Mouse (Mus musculus): ENCODE data around the gene Chst14. TPM values are rescaled to one million over a fixed set of nuclear protein-coding genes. Genes with fewer than 3 reads are reported as not detected.

The Chst14 gene
- polyA plus RNA-seq, 1 experiment, result 2.1 TPM

DNA sequence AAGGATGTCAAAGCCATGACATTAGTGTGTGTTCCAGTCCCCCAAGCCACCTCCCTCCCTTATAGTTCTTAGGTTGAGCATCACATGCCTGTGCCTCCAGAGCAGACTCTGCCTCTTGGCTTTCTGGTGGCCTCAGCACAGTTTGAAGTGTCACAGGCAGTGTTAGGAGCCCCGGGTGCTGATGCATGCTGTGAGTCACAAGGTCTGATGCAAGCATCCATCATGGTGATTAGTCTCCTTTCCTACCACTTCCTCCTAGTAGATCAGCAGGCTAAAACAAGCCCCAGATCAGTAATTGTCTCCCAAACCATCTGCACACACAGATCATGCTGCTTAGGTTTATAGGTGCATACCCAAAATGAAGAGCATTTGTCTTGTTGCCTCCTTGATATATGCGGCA is 35.2 kb downstream of the Chst14 start:
- Histone ChIP-seq H3K9me3 (no peaks in the 10 kb centered on the region), H3K27me3 (replicated peaks) (peaks cover 28% of the 10 kb centered on the region), H3K4me1 (peaks cover 11% of the 10 kb centered on the region), H3K36me3 (replicated peaks; ENCODE audit: low read length) (no peaks in the 10 kb centered on the region), H3K4me3 (replicated peaks) (peak overlapping the region; percentile 60)
- TF ChIP-seq FLI1 (IDR thresholded peaks at IDR 0.05; ENCODE audit: low read length), result no peak
- no peak for TF ChIP-seq GATA1 (IDR thresholded peaks at IDR 0.05; ENCODE audit: borderline replicate concordance, low read length)

DNA sequence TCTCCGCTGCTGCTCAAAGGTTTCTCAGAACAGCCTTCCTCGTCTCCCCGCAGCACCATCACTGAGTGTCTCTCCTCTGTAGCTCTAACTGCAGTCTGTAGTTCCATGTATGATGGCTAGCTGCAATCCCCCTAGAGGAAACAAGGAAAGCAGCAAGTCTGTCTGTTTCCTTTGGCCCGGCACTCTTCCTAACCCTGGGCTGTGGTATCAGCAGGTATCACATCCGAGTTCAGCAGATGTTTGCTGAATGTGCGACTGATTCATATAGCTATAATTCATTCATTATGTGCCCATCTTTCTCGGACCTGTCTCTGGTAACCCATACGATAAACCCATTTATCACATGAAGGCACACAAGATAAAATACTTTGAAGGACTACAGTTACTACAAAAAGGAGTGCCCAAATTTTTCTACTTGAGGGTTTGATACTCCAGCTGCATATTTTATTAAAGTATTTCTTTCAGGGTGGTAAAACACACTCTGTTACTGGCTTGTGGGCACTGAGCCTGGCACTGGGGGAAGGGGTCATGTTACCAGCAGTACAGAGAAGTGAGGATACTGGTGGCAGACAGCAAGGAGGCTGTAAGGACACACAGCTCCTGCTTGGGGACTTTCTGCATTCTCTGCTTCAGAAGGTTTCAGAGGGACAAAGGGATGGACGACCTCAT is 36.8 kb downstream of the Chst14 start:
- Histone ChIP-seq H3K4me1 (peaks cover 15% of the 10 kb centered on the region), H3K9me3 (no peaks in the 10 kb centered on the region), H3K36me3 (replicated peaks; ENCODE audit: low read length) (no peaks in the 10 kb centered on the region), H3K27me3 (replicated peaks) (peaks cover 23% of the 10 kb centered on the region), H3K4me3 (replicated peaks) (no peak overlapping the region)
- TF ChIP-seq FLI1 (IDR thresholded peaks at IDR 0.05; ENCODE audit: low read length) (no peak), GATA1 (IDR thresholded peaks at IDR 0.05; ENCODE audit: borderline replicate concordance, low read length) (no peak)

GRCm38 (mm10) chr2:118963676-118964012 is 37.3 kb downstream of the Chst14 start:
- Histone ChIP-seq H3K4me3 (replicated peaks) (no peak overlapping the region), H3K27me3 (replicated peaks) (peaks cover 23% of the 10 kb centered on the region), H3K36me3 (replicated peaks; ENCODE audit: low read length) (no peaks in the 10 kb centered on the region), H3K4me1 (peaks cover 17% of the 10 kb centered on the region), H3K9me3 (no peaks in the 10 kb centered on the region)
- TF ChIP-seq FLI1 (IDR thresholded peaks at IDR 0.05; ENCODE audit: low read length) (no peak), GATA1 (IDR thresholded peaks at IDR 0.05; ENCODE audit: borderline replicate concordance, low read length) (no peak)

DNA sequence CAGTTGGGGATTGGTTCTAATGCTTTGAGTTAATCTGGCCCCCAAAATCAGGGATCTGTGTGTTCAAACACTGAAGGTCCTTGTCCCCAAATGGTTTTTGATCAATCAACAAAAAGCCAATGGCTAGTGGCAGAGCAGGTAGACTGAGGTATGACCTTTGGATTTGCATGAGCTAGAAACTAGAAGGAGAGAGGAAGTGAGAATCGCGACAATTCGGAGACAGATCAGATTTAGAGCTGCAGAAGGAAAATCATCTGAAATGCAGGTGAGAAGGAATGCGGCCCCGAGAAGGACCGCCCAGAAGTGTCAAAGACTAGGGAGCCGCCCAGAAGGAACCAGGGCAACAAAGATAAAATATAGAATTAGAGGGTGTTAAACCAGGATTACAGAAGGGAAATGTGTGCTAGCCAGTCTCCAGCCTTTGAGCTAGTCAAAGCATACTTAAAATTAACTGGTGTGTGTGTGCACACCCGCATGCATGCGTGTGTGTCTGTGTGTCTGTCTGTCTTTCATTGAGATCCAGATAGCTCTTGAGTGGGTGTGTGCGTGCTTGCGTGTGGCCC is 43.4 kb downstream of the Chst14 start:
- Histone ChIP-seq H3K36me3 (replicated peaks; ENCODE audit: low read length) (no peaks in the 10 kb centered on the region), H3K4me3 (replicated peaks) (no peak overlapping the region), H3K4me1 (peaks cover 17% of the 10 kb centered on the region), H3K27me3 (replicated peaks) (peaks cover 35% of the 10 kb centered on the region), H3K9me3 (no peaks in the 10 kb centered on the region)
- no peak for TF ChIP-seq FLI1 (IDR thresholded peaks at IDR 0.05; ENCODE audit: low read length)
- no peak for TF ChIP-seq GATA1 (IDR thresholded peaks at IDR 0.05; ENCODE audit: borderline replicate concordance, low read length)

DNA sequence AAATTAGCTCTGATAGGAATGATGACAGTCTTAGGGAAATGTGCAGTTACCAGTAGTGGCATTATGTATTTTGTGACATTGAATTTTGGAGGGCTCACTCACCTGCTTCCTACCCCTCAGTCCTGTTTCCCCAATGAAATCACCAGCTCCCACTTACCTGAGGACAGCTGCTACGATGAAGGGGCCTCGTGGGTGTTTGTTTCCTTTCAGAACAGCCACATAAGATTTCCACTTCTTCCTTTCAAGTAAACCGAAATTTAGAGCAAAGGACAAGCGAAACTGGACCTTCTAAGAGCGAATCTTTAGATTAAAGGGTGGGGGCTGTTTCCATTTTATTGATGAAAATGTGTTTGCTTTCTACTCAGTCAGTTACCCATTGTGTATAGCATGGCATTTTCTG is 45.8 kb downstream of the Chst14 start:
- Histone ChIP-seq H3K4me1 (peaks cover 37% of the 10 kb centered on the region), H3K4me3 (replicated peaks) (no peak overlapping the region)
- TF ChIP-seq GATA1 (IDR thresholded peaks at IDR 0.05; ENCODE audit: borderline replicate concordance, low read length) (no peak), FLI1 (IDR thresholded peaks at IDR 0.05; ENCODE audit: low read length) (no peak)

GRCm38 (mm10) chr2:118972687-118973376 is 46.5 kb downstream of the Chst14 start:
- peak overlapping the region; percentile 91 for H3K4me3 ChIP-seq (replicated peaks)
- peaks cover 61% of the 10 kb centered on the region for H3K27me3 ChIP-seq (replicated peaks)
- H3K4me1 ChIP-seq, result peaks cover 39% of the 10 kb centered on the region

More for the DNA sequence above, 45.8 kb downstream of the Chst14 start:
- Histone ChIP-seq H3K36me3 (replicated peaks; ENCODE audit: low read length) (no peaks in the 10 kb centered on the region), H3K27me3 (replicated peaks) (peaks cover 55% of the 10 kb centered on the region), H3K9me3 (no peaks in the 10 kb centered on the region)

DNA sequence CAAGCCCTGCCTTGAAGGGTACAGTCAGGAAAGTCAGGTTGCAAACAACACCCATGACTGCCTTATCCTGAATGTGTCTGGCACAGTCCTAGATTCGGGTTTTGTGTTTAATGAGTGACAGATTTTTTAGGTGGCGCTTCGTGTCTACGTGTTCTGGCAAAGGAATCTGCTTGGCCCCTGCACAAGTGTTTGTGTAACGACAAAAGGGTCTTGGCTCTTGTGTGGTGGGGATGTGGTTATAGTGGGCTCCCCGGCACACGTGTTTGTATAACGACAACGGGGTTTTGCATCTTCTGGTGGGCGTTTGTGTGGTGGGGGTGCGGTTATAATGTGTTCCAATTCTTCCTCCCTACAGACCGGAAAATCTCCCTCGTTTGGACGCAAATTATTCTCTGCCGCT is 49.6 kb downstream of the Chst14 start:
- peak overlapping the region; percentile 92 for H3K4me3 ChIP-seq (replicated peaks)
- H3K9me3 ChIP-seq, result no peaks in the 10 kb centered on the region
- peaks cover 73% of the 10 kb centered on the region for H3K27me3 ChIP-seq (replicated peaks)
- peaks cover 34% of the 10 kb centered on the region for H3K4me1 ChIP-seq
- TF ChIP-seq FLI1 (IDR thresholded peaks at IDR 0.05; ENCODE audit: low read length) (no peak), GATA1 (IDR thresholded peaks at IDR 0.05; ENCODE audit: borderline replicate concordance, low read length) (no peak)
- no peaks in the 10 kb centered on the region for H3K36me3 ChIP-seq (replicated peaks; ENCODE audit: low read length)

More at GRCm38 (mm10) chr2:118972687-118973376, 46.5 kb downstream of the Chst14 start:
- Histone ChIP-seq H3K9me3 (no peaks in the 10 kb centered on the region), H3K36me3 (replicated peaks; ENCODE audit: low read length) (no peaks in the 10 kb centered on the region)
- TF ChIP-seq GATA1 (IDR thresholded peaks at IDR 0.05; ENCODE audit: borderline replicate concordance, low read length), result no peak
- no peak for TF ChIP-seq FLI1 (IDR thresholded peaks at IDR 0.05; ENCODE audit: low read length)

- TF ChIP-seq FLI1 (IDR thresholded peaks at IDR 0.05; ENCODE audit: low read length) (no peak), GATA1 (IDR thresholded peaks at IDR 0.05; ENCODE audit: borderline replicate concordance, low read length) (no peak)
- H3K27me3 ChIP-seq (replicated peaks), result peaks cover 73% of the 10 kb centered on the region
- H3K4me1 ChIP-seq, result peaks cover 34% of the 10 kb centered on the region
- no peaks in the 10 kb centered on the region for H3K9me3 ChIP-seq
- H3K4me3 ChIP-seq (replicated peaks), result peak overlapping the region; percentile 92
- no peaks in the 10 kb centered on the region for H3K36me3 ChIP-seq (replicated peaks; ENCODE audit: low read length)
Measured at GRCm38 (mm10) chr2:118976282-118976929, 50.1 kb downstream of the Chst14 start.

- Histone ChIP-seq H3K27me3 (replicated peaks) (peaks cover 72% of the 10 kb centered on the region), H3K9me3 (peaks cover 5% of the 10 kb centered on the region), H3K4me3 (replicated peaks) (peak overlapping the region; percentile 92), H3K36me3 (replicated peaks; ENCODE audit: low read length) (no peaks in the 10 kb centered on the region), H3K4me1 (peaks cover 33% of the 10 kb centered on the region)
- TF ChIP-seq GATA1 (IDR thresholded peaks at IDR 0.05; ENCODE audit: borderline replicate concordance, low read length), result no peak
- no peak for TF ChIP-seq FLI1 (IDR thresholded peaks at IDR 0.05; ENCODE audit: low read length)
Measured at GRCm38 (mm10) chr2:118976941-118977340, 50.6 kb downstream of the Chst14 start.
